12 mouse cellular contexts compared by ENCODE assay signal in the genomic region with DNA sequence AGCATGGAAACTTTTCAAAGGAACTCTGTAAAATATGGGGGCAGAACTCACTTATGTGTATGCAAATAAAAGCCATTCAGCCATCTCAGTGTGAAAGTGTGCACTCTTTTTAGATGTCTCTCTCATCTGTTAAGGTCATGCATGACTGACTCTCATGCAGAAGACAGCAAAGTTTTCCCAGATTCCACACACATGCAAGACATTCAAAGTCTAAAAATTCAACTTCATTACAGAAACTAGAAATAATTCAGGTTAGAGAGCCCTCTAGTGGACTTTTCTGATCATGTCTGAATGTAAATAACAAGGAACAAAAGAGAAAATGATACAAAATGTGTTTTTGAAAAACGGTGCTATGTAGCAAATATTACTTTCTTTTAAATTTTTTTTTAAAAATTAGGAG.
DNase-seq lines count a peak whose midpoint lies in the region; ATAC-seq and TF ChIP-seq lines count a peak whose summit lies in the region.
"Had no signal": no experiment of that assay in that cellular context is flagged by ENCODE, and none has a peak within 500 bp of the region (broad histone marks: within the 10 kb centered on the region; RNA-seq: fewer than 3 reads in every experiment).

No protein-coding gene starts in this region.

- POLR2A ChIA-PET in Patski (lab: Charles Lee): no interaction called here

- no peak for TF ChIP-seq POLR2A in kidney, adult 2 months (IDR thresholded peaks at IDR 0.05; ENCODE audit: low read depth, low read length)

- H3K9ac ChIP-seq in kidney, embryonic 15.5 days: no peak overlapping the region
- no peak overlapping the region for H3K9ac ChIP-seq in forebrain, embryonic 15.5 days (replicated peaks)

- H3K4me1 ChIP-seq in kidney, adult 2 months (ENCODE audit: control insufficient read depth, insufficient read depth, low read length): no peaks in the 10 kb centered on the region
- H3K4me1 ChIP-seq in kidney, embryonic 15.5 days: no peaks in the 10 kb centered on the region
- no peaks in the 10 kb centered on the region for H3K4me1 ChIP-seq in forebrain, embryonic 15.5 days

- H3K9me3 ChIP-seq in kidney, embryonic 15.5 days (replicated peaks): no peaks in the 10 kb centered on the region
- no peaks in the 10 kb centered on the region for H3K9me3 ChIP-seq in forebrain, embryonic 15.5 days

- no peak overlapping the region for H3K27ac ChIP-seq in kidney, adult 2 months (ENCODE audit: insufficient read depth, low read depth, low read length)
- H3K27ac ChIP-seq in kidney, embryonic 15.5 days: no peak overlapping the region
- H3K27ac ChIP-seq in forebrain, embryonic 15.5 days (replicated peaks): no peak overlapping the region

- no peak for TF ChIP-seq CTCF in kidney, adult 2 months (conservative IDR thresholded peaks at IDR 0.05; ENCODE audit: insufficient read depth, insufficient read length, low read depth, low read length)
- peak; percentile 52 for TF ChIP-seq CTCF in Patski (IDR thresholded peaks at IDR 0.05)

- H3K36me3 ChIP-seq in kidney, adult 2 months (ENCODE audit: control insufficient read depth, insufficient read depth, low read length): no peaks in the 10 kb centered on the region
- H3K36me3 ChIP-seq in kidney, embryonic 15.5 days: no peaks in the 10 kb centered on the region
- H3K36me3 ChIP-seq in forebrain, embryonic 15.5 days: no peaks in the 10 kb centered on the region
- H3K36me3 ChIP-seq: G1E had no signal

- 13% methylated on average over 1 of the region's 1 CpGs for WGBS in kidney, adult 2 months
- 34% methylated on average over 1 of the region's 1 CpGs for WGBS in kidney, embryonic 15.5 days
- 19% methylated on average over 1 of the region's 1 CpGs for WGBS in forebrain, embryonic 15.5 days

- ATAC-seq in kidney, embryonic 15.5 days (replicated peaks; ENCODE audit: low FRiP score): no peak
- no peak for ATAC-seq in Patski
- ATAC-seq in forebrain, embryonic 15.5 days (replicated peaks): peak; percentile 60; the same call in 1 of the 2 replicates

- in situ Hi-C loops in Patski (cut with MboI; ENCODE audit: low pct_unique_long_range_greater_than_20kb): loop anchor here (10.0 to 25.0 kb wide), 2 partner anchors 357 to 1289 kb away; no protein-coding TSS in a partner anchor

- DNase-seq in kidney, adult 2 months: peak; percentile 4
- DNase-seq in 416B (ENCODE audit: low read depth): peak; percentile 47
- no peak for DNase-seq in Patski (ENCODE audit: low read depth, low spot score)
- DNase-seq in c-Kit-positive CD71-positive TER-119-positive erythroid progenitor cells, embryonic 14.5 days (ENCODE audit: low spot score): no peak
- no peak for DNase-seq in thymus, postnatal 36 days
- DNase-seq in kidney, postnatal 36 days: no peak
- DNase-seq: cerebellum, adult 8-10 months; layer of hippocampus, postnatal 36 days; thymus, adult 18-20 months had no signal

- no peaks in the 10 kb centered on the region; the same call in 1 of the 2 replicates for H3K27me3 ChIP-seq in kidney, adult 2 months (replicated peaks; ENCODE audit: control insufficient read depth, insufficient read depth, low read length)
- H3K27me3 ChIP-seq in kidney, embryonic 15.5 days: no peaks in the 10 kb centered on the region
- H3K27me3 ChIP-seq in Patski: no peaks in the 10 kb centered on the region
- H3K27me3 ChIP-seq in forebrain, embryonic 15.5 days: no peaks in the 10 kb centered on the region

- CTCF ChIA-PET in Patski (lab: Charles Lee): interaction anchor here (2.0 kb wide), 1 partner anchor 356 kb away, joined by 6 read pairs; no protein-coding TSS in a partner anchor

- H3K4me2 ChIP-seq in kidney, embryonic 15.5 days: no peak overlapping the region
- H3K4me2 ChIP-seq in forebrain, embryonic 15.5 days (replicated peaks): no peak overlapping the region

- no peak overlapping the region for H3K4me3 ChIP-seq in kidney, adult 2 months (ENCODE audit: insufficient read depth, low read depth, low read length)
- H3K4me3 ChIP-seq in kidney, embryonic 15.5 days (replicated peaks): no peak overlapping the region
- H3K4me3 ChIP-seq in forebrain, embryonic 15.5 days: no peak overlapping the region

Comparison
In these comparisons a context has a peak if more than half of its experiments do, and no peak if none do; other contexts are left out.
1. DNase-seq: peak in kidney, adult 2 months (single experiment) and 416B (single experiment); none in Patski (single experiment), c-Kit-positive CD71-positive TER-119-positive erythroid progenitor cells, embryonic 14.5 days (single experiment), thymus, postnatal 36 days (0 of 2) and kidney, postnatal 36 days (0 of 2).